Mouse (Mus musculus) mouse trophoblast stem cell (cell line): ENCODE results near the gene Map6.

Experiments used
- in situ Hi-C, 2 experiments: fragments of 300-500 bp; cut with MseI, MboI; formaldehyde crosslinking; loops; 2 replicates in 1 of 2; 3 replicates in 1 of 2; pipeline ENCODE4 v1.15.1; 2025

Gene Map6

GRCm38 (mm10) chr7:99312671-99313143 is 45.5 kb downstream of the Map6 start:
- in situ Hi-C loops, result no loop called here

DNA sequence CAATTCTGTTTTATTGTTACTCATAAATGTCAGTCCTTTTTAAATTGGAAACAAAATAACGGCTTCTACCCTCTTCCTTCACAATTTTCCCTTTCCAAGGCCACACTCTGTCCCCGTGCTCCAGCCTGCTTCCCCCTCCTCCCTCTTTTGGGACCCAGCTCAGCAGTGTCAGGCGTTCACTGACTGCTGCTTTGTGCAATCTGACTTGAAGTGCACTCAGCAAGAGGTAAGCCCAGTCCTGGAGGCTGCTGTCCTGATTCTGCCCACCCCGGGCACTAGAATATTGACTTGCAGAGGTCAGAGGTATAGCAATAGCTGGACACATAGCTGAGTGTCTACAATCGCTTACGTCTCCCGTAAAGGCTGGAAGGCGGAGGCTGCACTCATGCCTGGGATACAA is 46.0 kb downstream of the Map6 start:
- in situ Hi-C loops, result no loop called here

- in situ Hi-C loops, result no loop called here
Measured at GRCm38 (mm10) chr7:99314565-99314964, 47.3 kb downstream of the Map6 start.

DNA sequence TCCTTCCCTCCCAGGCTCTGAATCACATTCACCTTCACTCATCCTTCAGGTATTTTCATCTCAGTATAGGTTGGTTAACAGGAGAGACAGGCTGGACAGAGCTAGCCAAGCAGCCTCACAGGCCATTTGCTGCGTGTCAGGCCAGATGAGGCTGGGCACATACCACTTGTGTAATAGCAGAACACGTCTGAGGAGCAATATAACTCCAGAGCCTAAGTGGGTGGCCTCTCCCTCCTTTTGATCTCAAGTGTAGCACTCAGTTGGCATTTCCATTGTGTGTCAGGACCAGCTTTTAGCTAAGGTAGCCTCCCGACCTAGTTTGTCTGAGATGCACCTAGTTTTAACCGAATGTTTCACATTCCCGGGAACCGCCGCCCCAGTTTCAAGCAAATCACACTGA is 49.0 kb downstream of the Map6 start:
- in situ Hi-C loops, result no loop called here

GRCm38 (mm10) chr7:99317475-99317874 is 50.2 kb downstream of the Map6 start:
- in situ Hi-C loops, result no loop called here

GRCm38 (mm10) chr7:99320524-99320923 is 53.3 kb downstream of the Map6 start:
- in situ Hi-C loops, result no loop called here

DNA sequence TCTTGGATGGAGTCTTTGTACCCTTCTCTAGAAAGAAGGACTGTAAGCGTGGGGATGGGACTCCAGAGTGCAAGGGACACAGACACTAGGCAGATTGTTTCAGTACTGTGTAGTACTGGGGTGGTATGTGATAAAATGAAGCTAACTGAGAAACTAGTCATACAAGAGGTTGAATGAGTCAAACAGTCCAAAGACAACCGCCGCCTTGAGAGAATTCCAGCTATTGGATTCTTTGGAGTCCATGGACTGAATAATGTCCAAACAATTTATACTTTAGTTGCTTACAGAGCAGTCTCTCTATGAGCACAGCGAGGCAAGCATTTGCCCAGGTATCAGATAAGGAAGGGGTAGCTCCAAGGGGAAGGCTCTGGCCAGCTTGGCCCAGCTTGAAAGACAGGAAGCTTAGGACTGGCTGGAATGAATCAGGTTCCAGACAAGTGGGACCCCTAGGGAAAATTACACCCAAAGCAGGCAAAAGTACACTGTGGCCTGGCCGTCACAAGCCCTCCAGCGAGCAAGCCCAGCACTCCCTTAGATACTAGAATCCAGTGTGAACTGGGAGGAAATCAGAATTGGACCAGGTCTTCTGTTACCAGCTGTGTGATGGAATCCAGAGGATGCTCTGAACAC is 55.6 kb downstream of the Map6 start:
- in situ Hi-C loops, result no loop called here

- in situ Hi-C loops, result no loop called here
Measured at GRCm38 (mm10) chr7:99323321-99323700, 56.1 kb downstream of the Map6 start.

GRCm38 (mm10) chr7:99324810-99325209 is 57.6 kb downstream of the Map6 start:
- in situ Hi-C loops, result no loop called here

GRCm38 (mm10) chr7:99326128-99326527 is 58.9 kb downstream of the Map6 start:
- in situ Hi-C loops, result no loop called here

DNA sequence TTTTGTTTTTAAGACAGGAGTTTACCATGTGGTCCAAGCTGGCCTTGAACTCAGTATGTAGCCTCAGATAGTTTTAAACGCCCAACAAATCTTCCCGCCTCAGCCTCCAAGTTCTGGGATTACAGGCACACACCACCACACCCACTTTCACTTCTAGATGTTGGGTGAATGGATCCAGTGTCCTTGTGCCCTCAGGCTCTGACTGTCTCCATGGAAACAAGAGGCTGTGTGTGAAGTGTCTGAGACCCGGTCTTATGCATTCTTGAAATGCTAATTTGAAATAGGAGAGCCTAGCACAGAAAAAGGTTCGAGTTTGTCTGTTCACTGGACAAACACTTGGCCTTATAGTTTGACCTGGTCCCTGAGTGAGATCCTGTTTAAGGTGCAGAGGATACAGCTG is 61.6 kb downstream of the Map6 start:
- in situ Hi-C loops, result no loop called here

DNA sequence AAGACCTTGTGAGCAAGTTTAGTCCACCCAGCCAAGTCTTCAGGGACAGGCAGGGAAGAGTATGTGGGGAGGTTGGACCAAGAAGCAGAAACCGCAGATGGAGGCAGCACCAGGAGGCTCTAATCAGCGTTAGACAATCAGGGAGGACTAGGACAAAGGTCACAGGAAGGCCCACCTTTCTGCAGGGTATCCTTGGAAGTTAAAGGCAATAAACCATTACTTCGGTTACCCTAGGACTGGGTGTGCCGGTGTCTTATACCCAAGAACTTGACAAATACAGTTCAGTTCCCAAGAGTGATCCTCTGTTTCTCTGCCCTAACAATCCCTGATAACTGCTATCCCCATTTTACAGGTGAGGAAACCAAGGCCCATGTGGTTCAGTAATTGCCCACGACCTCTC is 62.8 kb downstream of the Map6 start:
- in situ Hi-C loops, result loop anchor here (5.0 kb wide), 1 partner anchor 37 kb away; no protein-coding TSS in a partner anchor

DNA sequence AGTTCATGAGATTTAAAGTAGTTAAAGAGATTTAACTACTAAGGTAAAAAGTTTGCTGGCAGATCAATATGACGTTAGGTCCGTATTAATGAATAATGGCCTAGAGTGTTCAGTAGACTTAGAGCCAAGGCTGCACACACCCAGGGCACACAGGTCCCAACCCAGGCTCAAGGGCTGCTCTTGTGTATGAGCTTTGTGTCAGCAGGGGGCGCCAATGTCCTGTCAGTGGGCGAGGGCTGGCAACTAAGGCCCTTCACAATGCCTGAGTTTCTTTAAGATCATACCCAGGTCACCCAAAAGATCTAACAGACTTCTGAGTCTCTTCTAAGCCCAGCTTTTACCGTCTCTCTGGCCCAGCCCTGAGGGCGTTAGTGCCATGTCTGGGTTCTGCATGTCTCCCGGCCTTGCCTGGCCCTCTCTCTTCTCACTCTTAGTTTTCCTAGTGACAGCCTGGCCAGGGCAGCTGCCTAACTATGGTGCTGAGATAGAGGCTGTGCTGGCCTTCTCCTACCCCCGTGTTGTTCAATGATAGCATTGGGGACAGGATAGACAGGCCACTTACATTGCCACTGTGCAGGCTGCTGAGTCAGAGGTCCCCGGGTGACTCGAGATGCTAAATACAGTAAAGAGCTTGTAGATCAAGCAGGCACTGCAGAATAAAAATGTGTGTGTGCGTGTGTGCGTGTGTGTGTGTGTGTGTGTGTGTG is 65.7 kb downstream of the Map6 start:
- in situ Hi-C loops, result loop anchor here (5.0 kb wide), 1 partner anchor 34 kb away; no protein-coding TSS in a partner anchor

DNA sequence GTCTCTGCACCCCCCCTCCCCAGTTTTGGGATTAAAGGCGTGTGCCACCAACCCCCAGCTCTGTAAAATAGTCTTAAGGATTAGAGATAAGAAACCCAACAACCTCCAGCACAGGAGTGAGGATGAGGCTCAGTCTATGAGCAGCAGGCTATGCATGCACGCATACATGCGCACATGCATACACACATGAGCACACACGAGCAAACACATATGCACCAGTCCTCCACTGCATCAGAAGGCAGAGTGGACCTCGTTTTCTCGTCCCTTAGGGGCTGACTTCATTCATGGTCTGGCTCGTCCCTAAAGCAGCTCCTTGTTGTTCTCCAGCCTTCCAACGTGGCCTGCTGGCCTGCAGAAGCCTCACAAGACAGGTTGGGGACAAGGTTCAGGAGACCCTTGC is 73.5 kb downstream of the Map6 start:
- in situ Hi-C loops, result no loop called here

DNA sequence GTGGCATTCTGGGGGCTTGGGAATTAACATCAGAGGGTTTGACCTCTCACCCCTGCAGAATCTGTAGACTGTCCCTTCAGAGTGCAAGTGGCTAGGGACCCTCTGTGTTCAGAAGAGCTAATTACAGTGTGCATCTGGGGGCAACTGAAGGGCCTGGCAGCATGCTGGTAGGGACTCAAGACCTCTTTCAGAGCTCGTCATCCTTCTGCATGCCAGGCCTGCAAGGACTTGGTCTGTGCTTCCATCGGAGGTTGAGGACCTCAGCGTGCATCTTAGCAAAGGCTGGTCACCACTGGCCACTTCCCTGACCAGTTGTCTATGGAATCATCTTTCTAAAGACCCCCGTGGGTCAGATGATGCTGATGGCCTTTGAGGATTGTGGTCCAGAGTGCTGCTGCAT is 76.3 kb downstream of the Map6 start:
- in situ Hi-C loops, result no loop called here

- in situ Hi-C loops, result no loop called here
Measured at GRCm38 (mm10) chr7:99347268-99347667, 80.0 kb downstream of the Map6 start.

GRCm38 (mm10) chr7:99348883-99349282 is 81.6 kb downstream of the Map6 start:
- in situ Hi-C loops, result no loop called here

DNA sequence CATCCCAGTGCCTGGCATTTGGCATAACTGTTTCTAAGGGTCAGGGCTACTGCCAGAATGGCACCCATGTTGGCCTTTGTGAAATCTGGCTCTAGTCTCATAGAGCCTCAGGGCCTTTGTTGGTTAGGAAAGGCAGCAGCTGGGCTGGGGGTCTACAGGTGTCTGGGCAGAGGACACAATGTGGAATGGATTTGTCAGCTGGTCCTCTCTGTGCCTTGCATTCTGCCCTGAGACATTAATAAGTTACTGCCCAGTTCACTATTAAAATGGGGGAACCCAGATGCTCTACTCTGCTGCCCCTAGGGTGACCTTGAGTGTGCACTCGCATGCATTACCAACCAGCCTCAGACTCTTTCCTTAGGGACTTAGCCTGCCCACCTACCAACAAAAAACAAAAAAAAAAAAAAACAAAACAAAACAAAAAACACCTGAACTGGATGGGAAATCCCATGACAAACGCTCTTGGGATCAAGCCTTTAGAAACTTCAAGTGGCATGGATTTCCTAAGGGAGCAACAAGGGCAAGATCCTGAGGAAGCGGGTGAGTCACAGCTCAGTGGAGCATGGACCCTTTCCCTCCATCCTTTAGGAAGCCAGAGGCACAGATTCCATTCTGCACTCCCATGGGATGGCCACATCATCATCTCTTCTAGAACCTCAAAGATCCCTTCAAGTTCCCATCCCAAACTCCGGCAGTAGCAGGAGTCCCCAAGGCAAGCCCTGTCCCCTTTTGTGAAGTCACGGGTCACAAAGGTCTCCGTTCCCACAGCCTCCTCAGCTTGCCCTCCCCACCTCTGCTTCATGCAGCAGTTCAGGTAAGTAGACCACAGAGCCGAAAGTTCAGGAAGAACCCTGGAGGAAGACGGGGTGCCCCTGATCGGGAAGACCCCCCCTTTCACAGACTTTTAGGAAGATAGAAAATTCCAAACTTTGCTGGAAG is 82.8 kb downstream of the Map6 start:
- in situ Hi-C loops, result no loop called here

DNA sequence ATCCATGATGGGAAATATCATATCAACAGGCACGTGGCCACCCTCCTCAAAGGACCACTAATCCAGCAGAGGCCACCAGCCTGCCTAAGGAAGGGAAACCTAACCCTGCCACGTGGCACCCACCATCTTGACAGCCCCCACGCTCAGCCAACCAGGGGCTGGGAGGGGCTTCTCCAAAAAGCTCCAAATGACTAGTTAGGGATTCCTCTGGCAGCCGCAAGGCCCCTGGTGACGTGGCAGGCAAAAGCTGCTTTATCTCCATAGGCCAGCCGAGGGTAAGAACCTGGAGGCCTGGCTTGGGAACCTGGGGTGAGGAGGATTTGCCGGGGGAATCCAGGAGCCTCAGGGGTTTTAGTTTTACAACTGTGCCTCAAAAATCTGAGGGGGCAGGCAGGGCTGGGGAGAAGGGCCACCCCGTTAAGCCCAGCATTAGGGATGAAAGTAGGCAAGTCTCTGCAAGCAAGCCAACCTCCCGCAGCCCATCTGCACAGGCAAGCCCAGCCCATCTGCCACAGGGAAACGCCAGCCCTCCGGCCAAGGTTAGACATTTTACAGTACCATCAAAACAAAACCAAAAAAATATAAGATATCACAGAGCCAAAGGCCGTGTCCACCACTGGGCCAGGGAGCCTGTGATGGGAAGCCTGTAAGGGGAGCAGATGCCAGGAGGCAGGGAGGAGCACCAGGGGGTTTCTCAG is 84.0 kb downstream of the Map6 start:
- in situ Hi-C loops, result no loop called here

DNA sequence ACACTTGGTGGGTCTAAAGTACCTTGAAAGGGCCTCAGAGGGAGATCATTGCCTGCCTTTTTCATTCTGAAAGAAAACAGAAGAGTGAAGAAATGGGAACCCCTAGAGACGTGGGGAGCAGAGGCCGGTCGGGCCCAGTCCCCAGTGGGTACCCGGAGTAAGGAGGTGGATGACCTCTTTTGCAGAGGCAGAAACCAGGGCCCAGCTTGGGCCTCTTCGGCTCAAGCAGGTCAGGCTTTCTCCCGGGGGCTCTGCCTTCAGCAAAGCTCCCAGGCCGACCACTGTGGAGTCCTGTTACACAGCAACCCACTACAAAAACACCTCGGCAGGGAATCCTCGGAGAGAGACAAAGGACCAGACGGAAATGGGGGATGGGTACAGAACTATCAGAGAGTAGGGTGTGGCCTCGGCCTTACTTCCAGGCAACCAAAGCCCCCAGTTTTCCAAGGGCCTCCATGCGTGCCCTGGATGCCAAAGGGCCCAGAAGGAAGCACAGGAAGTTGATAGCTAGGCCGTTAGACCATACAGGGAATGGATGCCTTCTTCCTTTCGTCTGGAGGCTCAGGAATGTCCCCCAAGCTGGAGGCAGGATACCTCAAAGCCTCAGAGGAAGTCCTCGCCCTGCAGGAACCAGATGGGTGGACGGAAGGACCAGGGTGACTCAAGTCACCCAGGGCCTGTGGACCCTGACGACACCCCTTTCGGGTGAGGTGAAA is 84.7 kb downstream of the Map6 start:
- in situ Hi-C loops, result no loop called here
